ENCODE assay signal across 8 mouse cellular contexts in genomic region chr17:87877207-87878073, GRCm38 (mm10). TPM values are rescaled to one million over a fixed set of nuclear protein-coding genes. Genes with fewer than 3 reads are reported as not detected.
DNase-seq lines count a peak whose midpoint lies in the region; ATAC-seq and TF ChIP-seq lines count a peak whose summit lies in the region.

No protein-coding gene starts in this region.

- peak; percentile 81 for TF ChIP-seq CTCF in thymus, adult 2 months (IDR thresholded peaks at IDR 0.05; ENCODE audit: borderline replicate concordance, control insufficient read depth, extremely low read depth, insufficient read depth, low read length, poor library complexity)
- peak; percentile 43 for TF ChIP-seq CTCF in cortical plate, adult 2 months (IDR thresholded peaks at IDR 0.05; ENCODE audit: extremely low read depth, insufficient read depth, low read length)

- peak overlapping the region; percentile 12; the same call in 1 of the 2 replicates for H3K4me2 ChIP-seq in neural tube, embryonic 14.5 days (ENCODE audit: low read depth, low read length)

- H3K9me3 ChIP-seq in neural tube, embryonic 14.5 days (ENCODE audit: control insufficient read depth, low read length) = no peaks in the 10 kb centered on the region

- H3K4me3 ChIP-seq in thymus, adult 2 months (ENCODE audit: control insufficient read depth, insufficient read depth, low read length) = no peak overlapping the region
- no peak overlapping the region for H3K4me3 ChIP-seq in cortical plate, adult 2 months (ENCODE audit: insufficient read depth, low read length)
- no peak overlapping the region for H3K4me3 ChIP-seq in neural tube, embryonic 14.5 days (ENCODE audit: low read depth, low read length)

- H3K27me3 ChIP-seq in thymus, adult 2 months (ENCODE audit: control insufficient read depth, insufficient read depth, low read length) = no peaks in the 10 kb centered on the region
- H3K27me3 ChIP-seq in neural tube, embryonic 14.5 days (ENCODE audit: control insufficient read depth, insufficient read depth, low read length) = no peaks in the 10 kb centered on the region

- H3K9ac ChIP-seq in neural tube, embryonic 14.5 days (replicated peaks; ENCODE audit: low read depth, low read length) = peak overlapping the region; percentile 25; the same call in 1 of the 2 replicates

- H3K4me1 ChIP-seq in thymus, adult 2 months (replicated peaks; ENCODE audit: control insufficient read depth, insufficient read depth, low read length) = no peaks in the 10 kb centered on the region
- peaks cover 2% of the 10 kb centered on the region; the same call in 1 of the 2 replicates for H3K4me1 ChIP-seq in cortical plate, adult 2 months (ENCODE audit: control insufficient read depth, insufficient read depth, low read length)
- H3K4me1 ChIP-seq in neural tube, embryonic 14.5 days (ENCODE audit: control insufficient read depth, insufficient read depth, low read length) = peaks cover 15% of the 10 kb centered on the region

- WGBS in thymus, adult 2 months = 72% methylated on average over 25 of the region's 25 CpGs
- WGBS in neural tube, embryonic 14.5 days = 8% methylated on average over 25 of the region's 25 CpGs

- H3K36me3 ChIP-seq in thymus, adult 2 months (ENCODE audit: control insufficient read depth, insufficient read depth, low read length) = no peaks in the 10 kb centered on the region
- H3K36me3 ChIP-seq in neural tube, embryonic 14.5 days (ENCODE audit: control insufficient read depth, insufficient read depth, low read length) = no peaks in the 10 kb centered on the region

- DNase-seq in thymus, adult 2 months = peak; percentile 27
- DNase-seq in thymus, adult 18-20 months = no peak
- DNase-seq in heart, adult 8-10 months (ENCODE audit: low spot score) = peak; percentile 71
- peak; percentile 37 for DNase-seq in kidney, adult 11 months
- DNase-seq in left cerebral cortex, postnatal 4 days = peak; percentile 57

- H3K27ac ChIP-seq in thymus, adult 2 months (ENCODE audit: control insufficient read depth, insufficient read depth, low read length) = no peak overlapping the region
- H3K27ac ChIP-seq in cortical plate, adult 2 months (ENCODE audit: insufficient read depth, low read length) = no peak overlapping the region
- H3K27ac ChIP-seq in neural tube, embryonic 14.5 days (ENCODE audit: low read depth, low read length) = no peak overlapping the region

- intact Hi-C loops in left cerebral cortex, postnatal 4 days (cut with DNase I) = loop anchor here (10.0 kb wide), 1 partner anchor 183 kb away; no protein-coding TSS in a partner anchor

- ATAC-seq in neural tube, embryonic 14.5 days (ENCODE audit: low read depth) = peak; percentile 81; the same call in 1 of the 2 replicates
- ATAC-seq in megakaryocyte, adult 5-6 weeks (ENCODE audit: poor library complexity, severe bottlenecking) = no peak

- no peak for TF ChIP-seq POLR2A in thymus, adult 2 months (IDR thresholded peaks at IDR 0.05; ENCODE audit: control insufficient read depth, extremely low read depth, insufficient read depth, low read length, poor library complexity)
- TF ChIP-seq POLR2A in cortical plate, adult 2 months (IDR thresholded peaks at IDR 0.05; ENCODE audit: extremely low read depth, insufficient read depth, low read length) = no peak

RNA-seq across cellular contexts. Expression of gene Rpl36-ps4, which starts 43.3 kb away (rescaled TPM):
- polyA plus RNA-seq in thymus, adult 2 months (2012; rRNA removed) = not detected in 2 replicates
- polyA plus RNA-seq in cortical plate, adult 2 months (2012; rRNA removed) = not detected in 2 replicates
- total RNA-seq in heart, adult 8-10 months (2022) = not detected
- total RNA-seq in left cerebral cortex, postnatal 4 days (2021) = not detected
- polyA plus RNA-seq in neural tube, embryonic 14.5 days (2014; fragmentation: Nextera tagmentation; extraction: Ambion mirVana) = not detected in 2 replicates
- total RNA-seq in megakaryocyte, adult 5-6 weeks (2015) = not detected in 2 replicates
- not detected in 2 replicates for total RNA-seq in megakaryocyte, adult 5-6 weeks (2017)

Comparison
In these comparisons a context has a peak if more than half of its experiments do, and no peak if none do; other contexts are left out.
1. DNase-seq: peak in thymus, adult 2 months (single experiment), heart, adult 8-10 months (single experiment), kidney, adult 11 months (single experiment) and left cerebral cortex, postnatal 4 days (single experiment); none in thymus, adult 18-20 months (0 of 2).